Mouse (Mus musculus): ENCODE data around the gene Them5. TPM values are rescaled to one million over a fixed set of nuclear protein-coding genes. Genes with fewer than 3 reads are reported as not detected.

Them5 gene
- polyA plus RNA-seq, 1 experiment from 2014 or later = not detected

DNA sequence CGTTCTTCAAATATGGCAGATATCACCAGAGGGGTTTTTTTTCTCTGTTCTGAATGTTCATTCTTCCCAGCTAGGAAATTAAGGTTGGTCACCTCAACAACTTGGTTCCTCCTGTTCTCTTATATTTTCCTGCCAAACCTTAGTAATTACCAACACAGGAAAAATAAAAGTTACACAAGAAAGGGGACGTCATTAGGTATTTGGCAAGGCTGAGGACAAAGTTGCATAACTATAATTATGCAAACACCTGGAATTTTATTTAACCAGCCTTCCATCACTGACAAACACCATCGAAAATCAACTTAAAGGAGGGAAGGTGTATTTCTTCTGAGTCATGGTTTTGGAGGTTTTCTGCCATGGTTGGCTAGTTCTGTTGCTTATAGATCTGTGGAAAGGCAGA is 3.4 kb upstream of the Them5 start:
- H3K4me3 ChIP-seq (ENCODE audit: low read depth, low read length) = no peak overlapping the region
- WGBS = 86% methylated on average over 3 of the region's 3 CpGs
- H3K9me3 ChIP-seq (replicated peaks; ENCODE audit: control insufficient read depth, low read length, poor library complexity, severe bottlenecking) = no peaks in the 10 kb centered on the region
- no peak overlapping the region for H3K9ac ChIP-seq (ENCODE audit: low read depth, low read length)
- H3K4me2 ChIP-seq (ENCODE audit: low read length) = no peak overlapping the region
- no peak overlapping the region for H3K27ac ChIP-seq (ENCODE audit: low read length)
- no peak for ATAC-seq
- no peaks in the 10 kb centered on the region for H3K36me3 ChIP-seq (ENCODE audit: control insufficient read depth, insufficient read depth, low read length)
- H3K27me3 ChIP-seq (ENCODE audit: control insufficient read depth, insufficient read depth, low read depth, low read length) = no peaks in the 10 kb centered on the region
- no peaks in the 10 kb centered on the region for H3K4me1 ChIP-seq (ENCODE audit: control insufficient read depth, insufficient read depth, low read length)

- 48% methylated on average over 1 of the region's 1 CpGs for WGBS
- Histone ChIP-seq H3K4me2 (ENCODE audit: low read length) (no peak overlapping the region), H3K27ac (ENCODE audit: low read length) (no peak overlapping the region), H3K4me3 (ENCODE audit: low read depth, low read length) (no peak overlapping the region), H3K4me1 (ENCODE audit: control insufficient read depth, insufficient read depth, low read length) (no peaks in the 10 kb centered on the region), H3K36me3 (ENCODE audit: control insufficient read depth, insufficient read depth, low read length) (no peaks in the 10 kb centered on the region), H3K27me3 (ENCODE audit: control insufficient read depth, insufficient read depth, low read depth, low read length) (no peaks in the 10 kb centered on the region), H3K9ac (ENCODE audit: low read depth, low read length) (no peak overlapping the region), H3K9me3 (replicated peaks; ENCODE audit: control insufficient read depth, low read length, poor library complexity, severe bottlenecking) (no peaks in the 10 kb centered on the region)
- ATAC-seq = peak; percentile 36; the same call in 1 of the 2 replicates
Measured at GRCm38 (mm10) chr3:94342552-94342951, 653 bp downstream of the Them5 start.

- no peaks in the 10 kb centered on the region for H3K36me3 ChIP-seq (ENCODE audit: control insufficient read depth, insufficient read depth, low read length)
- H3K4me1 ChIP-seq (ENCODE audit: control insufficient read depth, insufficient read depth, low read length) = no peaks in the 10 kb centered on the region
- H3K4me2 ChIP-seq (ENCODE audit: low read length) = no peak overlapping the region
- H3K27ac ChIP-seq (ENCODE audit: low read length) = no peak overlapping the region
- H3K9me3 ChIP-seq (replicated peaks; ENCODE audit: control insufficient read depth, low read length, poor library complexity, severe bottlenecking) = no peaks in the 10 kb centered on the region
- ATAC-seq = no peak
- H3K9ac ChIP-seq (ENCODE audit: low read depth, low read length) = no peak overlapping the region
- H3K27me3 ChIP-seq (ENCODE audit: control insufficient read depth, insufficient read depth, low read depth, low read length) = no peaks in the 10 kb centered on the region
- H3K4me3 ChIP-seq (ENCODE audit: low read depth, low read length) = no peak overlapping the region
- 93% methylated on average over 2 of the region's 2 CpGs for WGBS
Measured at GRCm38 (mm10) chr3:94344182-94344581, 2.3 kb downstream of the Them5 start.

GRCm38 (mm10) chr3:94344897-94345296 is 3.0 kb downstream of the Them5 start:
- H3K4me3 ChIP-seq (ENCODE audit: low read depth, low read length) = no peak overlapping the region
- H3K36me3 ChIP-seq (ENCODE audit: control insufficient read depth, insufficient read depth, low read length) = no peaks in the 10 kb centered on the region
- ATAC-seq = no peak
- H3K4me1 ChIP-seq (ENCODE audit: control insufficient read depth, insufficient read depth, low read length) = no peaks in the 10 kb centered on the region
- no peak overlapping the region for H3K27ac ChIP-seq (ENCODE audit: low read length)
- H3K9me3 ChIP-seq (replicated peaks; ENCODE audit: control insufficient read depth, low read length, poor library complexity, severe bottlenecking) = no peaks in the 10 kb centered on the region
- 63% methylated on average over 3 of the region's 3 CpGs for WGBS
- no peak overlapping the region for H3K4me2 ChIP-seq (ENCODE audit: low read length)
- no peak overlapping the region for H3K9ac ChIP-seq (ENCODE audit: low read depth, low read length)
- no peaks in the 10 kb centered on the region for H3K27me3 ChIP-seq (ENCODE audit: control insufficient read depth, insufficient read depth, low read depth, low read length)

- no peak overlapping the region for H3K4me3 ChIP-seq (ENCODE audit: low read depth, low read length)
- H3K27me3 ChIP-seq (ENCODE audit: control insufficient read depth, insufficient read depth, low read depth, low read length) = no peaks in the 10 kb centered on the region
- H3K27ac ChIP-seq (ENCODE audit: low read length) = no peak overlapping the region
- no peaks in the 10 kb centered on the region for H3K4me1 ChIP-seq (ENCODE audit: control insufficient read depth, insufficient read depth, low read length)
- H3K9ac ChIP-seq (ENCODE audit: low read depth, low read length) = no peak overlapping the region
- ATAC-seq = no peak
- H3K36me3 ChIP-seq (ENCODE audit: control insufficient read depth, insufficient read depth, low read length) = no peaks in the 10 kb centered on the region
- no peak overlapping the region for H3K4me2 ChIP-seq (ENCODE audit: low read length)
- WGBS = 89% methylated on average over 2 of the region's 2 CpGs
- H3K9me3 ChIP-seq (replicated peaks; ENCODE audit: control insufficient read depth, low read length, poor library complexity, severe bottlenecking) = no peaks in the 10 kb centered on the region
Measured at GRCm38 (mm10) chr3:94348146-94348545, 6.2 kb downstream of the Them5 start.

DNA sequence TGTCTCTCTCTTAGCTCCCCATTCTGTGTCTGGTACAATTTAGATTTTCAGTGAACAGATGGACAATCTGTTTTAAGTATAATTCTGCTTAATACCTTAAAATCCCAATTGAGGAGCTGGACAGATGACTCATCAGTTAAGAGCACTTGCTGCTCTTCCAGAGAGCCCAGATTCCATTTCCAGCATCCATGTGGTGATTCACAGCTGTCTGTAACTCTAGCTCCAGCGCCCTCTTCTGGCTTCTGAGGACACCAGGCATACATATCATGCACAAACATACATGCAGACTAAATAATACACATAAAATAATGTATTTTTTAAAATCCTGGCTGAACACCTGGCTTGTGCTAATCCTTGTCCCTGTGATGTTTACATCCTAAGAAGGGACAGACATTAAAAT is 18.9 kb downstream of the Them5 start:
- Histone ChIP-seq H3K36me3 (ENCODE audit: control insufficient read depth, insufficient read depth, low read length) (no peaks in the 10 kb centered on the region), H3K4me1 (ENCODE audit: control insufficient read depth, insufficient read depth, low read length) (peaks cover 3% of the 10 kb centered on the region; the same call in 1 of the 2 replicates), H3K4me2 (ENCODE audit: low read length) (no peak overlapping the region), H3K27me3 (ENCODE audit: control insufficient read depth, insufficient read depth, low read depth, low read length) (no peaks in the 10 kb centered on the region), H3K27ac (ENCODE audit: low read length) (no peak overlapping the region), H3K4me3 (ENCODE audit: low read depth, low read length) (no peak overlapping the region), H3K9ac (ENCODE audit: low read depth, low read length) (no peak overlapping the region), H3K9me3 (replicated peaks; ENCODE audit: control insufficient read depth, low read length, poor library complexity, severe bottlenecking) (peaks cover 3% of the 10 kb centered on the region; the same call in 1 of the 2 replicates)
- 3% methylated on average over 1 of the region's 1 CpGs for WGBS
- ATAC-seq = no peak

DNA sequence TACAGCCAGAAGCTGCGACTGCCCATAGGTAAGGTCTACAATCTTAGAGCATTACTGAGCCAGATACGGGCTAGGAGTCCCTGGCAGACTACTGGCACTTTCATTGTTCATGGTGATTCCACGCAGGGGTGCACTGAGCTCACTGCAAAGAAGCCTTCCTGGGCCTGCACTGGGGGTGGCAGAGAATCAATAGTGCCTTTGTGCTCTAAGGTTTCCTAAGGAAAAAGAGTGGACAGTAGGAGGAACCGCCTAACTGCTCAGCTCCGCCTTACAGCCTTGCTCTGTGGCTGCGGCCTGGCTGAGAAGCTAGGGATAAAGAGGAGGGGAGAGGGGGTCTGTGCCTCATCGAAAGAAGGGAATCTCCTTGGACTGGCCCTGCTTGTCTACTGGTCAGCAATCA is 20.2 kb downstream of the Them5 start, which contains the start of gene C2cd4d:
Gene C2cd4d, plus strand, starts transcription at position 301 of the 400 bp plus-strand sequence.
- Histone ChIP-seq H3K4me1 (ENCODE audit: control insufficient read depth, insufficient read depth, low read length) (peaks cover 3% of the 10 kb centered on the region; the same call in 1 of the 2 replicates), H3K4me3 (ENCODE audit: low read depth, low read length) (peak within 1 kb of the TSS; percentile 62), H3K4me2 (ENCODE audit: low read length) (peak within 1 kb of the TSS; percentile 91), H3K9me3 (replicated peaks; ENCODE audit: control insufficient read depth, low read length, poor library complexity, severe bottlenecking) (no peaks in the 10 kb centered on the region), H3K9ac (ENCODE audit: low read depth, low read length) (peak within 1 kb of the TSS; percentile 88), H3K27ac (ENCODE audit: low read length) (no peak within 1 kb of the TSS; the same call in 1 of the 2 replicates), H3K27me3 (ENCODE audit: control insufficient read depth, insufficient read depth, low read depth, low read length) (no peaks in the 10 kb centered on the region), H3K36me3 (ENCODE audit: control insufficient read depth, insufficient read depth, low read length) (no peaks in the 10 kb centered on the region)
- 31% methylated on average over 7 of the region's 7 CpGs for WGBS
- ATAC-seq = no peak

GRCm38 (mm10) chr3:94363291-94364153 is 21.6 kb downstream of the Them5 start:
- peak overlapping the region; percentile 61 for H3K27ac ChIP-seq (ENCODE audit: low read length)
- H3K36me3 ChIP-seq (ENCODE audit: control insufficient read depth, insufficient read depth, low read length) = no peaks in the 10 kb centered on the region
- no peaks in the 10 kb centered on the region for H3K9me3 ChIP-seq (replicated peaks; ENCODE audit: control insufficient read depth, low read length, poor library complexity, severe bottlenecking)
- 5% methylated on average over 70 of the region's 97 CpGs for WGBS
- H3K4me3 ChIP-seq (ENCODE audit: low read depth, low read length) = peak overlapping the region; percentile 62
- peak overlapping the region; percentile 88 for H3K9ac ChIP-seq (ENCODE audit: low read depth, low read length)
- peak overlapping the region; percentile 91 for H3K4me2 ChIP-seq (ENCODE audit: low read length)
- H3K4me1 ChIP-seq (ENCODE audit: control insufficient read depth, insufficient read depth, low read length) = peaks cover 3% of the 10 kb centered on the region; the same call in 1 of the 2 replicates
- H3K27me3 ChIP-seq (ENCODE audit: control insufficient read depth, insufficient read depth, low read depth, low read length) = no peaks in the 10 kb centered on the region
- ATAC-seq = peak; percentile 70

GRCm38 (mm10) chr3:94364154-94364526 is 22.2 kb downstream of the Them5 start:
- 5% methylated on average over 23 of the region's 23 CpGs for WGBS
- Histone ChIP-seq H3K27ac (ENCODE audit: low read length) (peak overlapping the region; percentile 61), H3K4me1 (ENCODE audit: control insufficient read depth, insufficient read depth, low read length) (peaks cover 3% of the 10 kb centered on the region; the same call in 1 of the 2 replicates), H3K9me3 (replicated peaks; ENCODE audit: control insufficient read depth, low read length, poor library complexity, severe bottlenecking) (no peaks in the 10 kb centered on the region), H3K27me3 (ENCODE audit: control insufficient read depth, insufficient read depth, low read depth, low read length) (no peaks in the 10 kb centered on the region), H3K4me2 (ENCODE audit: low read length) (peak overlapping the region; percentile 91), H3K36me3 (ENCODE audit: control insufficient read depth, insufficient read depth, low read length) (no peaks in the 10 kb centered on the region), H3K9ac (ENCODE audit: low read depth, low read length) (peak overlapping the region; percentile 88), H3K4me3 (ENCODE audit: low read depth, low read length) (peak overlapping the region; percentile 62)
- peak; percentile 63 for ATAC-seq

All from midbrain, embryonic 16.5 days (tissue).